Mouse (Mus musculus) embryonic facial prominence, embryonic 14.5 days (tissue): ENCODE measurements around the gene Acsbg2. TPM values are rescaled to one million over a fixed set of nuclear protein-coding genes. Genes with fewer than 3 reads are reported as not detected.

ENCODE experiments used
- ATAC-seq: fragments of 200-750 bp; cut with Nextera tagmentation; 2 replicates; pipeline ENCODE4 v1.8.0; 2017; ENCODE audit warnings: low read depth, moderate number of reproducible peaks, moderate TSS enrichment
- DNase-seq: peaks from one replicate; pipeline ENCODE4 v3.0.0-alpha.2; 2015; ENCODE audit warnings: low spot score
- H3K27ac ChIP-seq: fragments of 300-500 bp; sonication (generic); replicated peaks from 2 replicates; pipeline ENCODE4 v1.5.1; 2014; ENCODE audit warnings: low read depth, mild to moderate bottlenecking, low read length, moderate library complexity
- H3K27me3 ChIP-seq: fragments of 300-500 bp; sonication (generic); replicated peaks from 2 replicates; pipeline ENCODE4 v1.6.1; 2014; ENCODE audit warnings: low read length; ENCODE audit not compliant: control insufficient read depth, insufficient read depth
- H3K36me3 ChIP-seq: fragments of 300-500 bp; sonication (generic); 2 replicates; pipeline ENCODE4 v1.6.1; 2014; ENCODE audit warnings: low read length, mixed read lengths; ENCODE audit not compliant: control insufficient read depth, insufficient read depth
- H3K4me1 ChIP-seq: fragments of 300-500 bp; sonication (generic); 2 replicates; pipeline ENCODE4 v1.6.1; 2014; ENCODE audit warnings: antibody characterized with exemption, low read length; ENCODE audit not compliant: control insufficient read depth, insufficient read depth
- H3K4me2 ChIP-seq: fragments of 300-500 bp; sonication (generic); 2 replicates; pipeline ENCODE4 v1.6.1; 2014; ENCODE audit warnings: low read depth, mild to moderate bottlenecking, low read length, moderate library complexity, mixed read lengths
- H3K4me3 ChIP-seq: fragments of 300-500 bp; sonication (generic); 2 replicates; pipeline ENCODE4 v1.5.1; 2014; ENCODE audit warnings: low read depth, mild to moderate bottlenecking, low read length
- H3K9ac ChIP-seq: fragments of 300-500 bp; sonication (generic); 2 replicates; pipeline ENCODE4 v1.6.1; 2014; ENCODE audit warnings: low read depth, mild to moderate bottlenecking, low read length, moderate library complexity, mixed read lengths
- H3K9me3 ChIP-seq: fragments of 300-500 bp; sonication (generic); 2 replicates; pipeline ENCODE4 v1.6.1; 2016; ENCODE audit warnings: low read length; ENCODE audit not compliant: control insufficient read depth
- WGBS: fragments of 180-500 bp; shearing (Covaris S2); extraction: QIAGEN DNeasy Blood & Tissue Kit; methylation state at CpG from one replicate; pipeline ENCODE4 v1.1.7; 2014; 5-methylcytosine and 5-hydroxymethylcytosine counted together
- polyA plus RNA-seq: library from polyadenylated mRNA; unstranded; fragments of >200 nt; fragmentation: Nextera tagmentation; extraction: Ambion mirVana; gene quantifications from 2 replicates; pipeline ENCODE4 v1.2.1, GENCODE M21; 2014

Gene Acsbg2
- polyA plus RNA-seq, 1 experiment from 2014 or later, result not detected

- H3K9me3 ChIP-seq, result no peaks in the 10 kb centered on the region
- peak; percentile 92 for DNase-seq
- no peak overlapping the region for H3K9ac ChIP-seq
- no peak overlapping the region for H3K4me2 ChIP-seq
- no peak overlapping the region; the same call in 1 of the 2 replicates for H3K27ac ChIP-seq
- no peaks in the 10 kb centered on the region for H3K36me3 ChIP-seq
- no peaks in the 10 kb centered on the region for H3K27me3 ChIP-seq
- ATAC-seq, result peak; percentile 71; the same call in 1 of the 2 replicates
- H3K4me3 ChIP-seq, result no peak overlapping the region
- WGBS, result 15% methylated on average over 24 of the region's 24 CpGs
- peaks cover 9% of the 10 kb centered on the region; the same call in 1 of the 2 replicates for H3K4me1 ChIP-seq
Observed at GRCm38 (mm10) chr17:56814316-56815056, 59.8 kb downstream of the Acsbg2 start.

GRCm38 (mm10) chr17:56810245-56810644 lies 64.0 kb downstream of the Acsbg2 start:
- Histone ChIP-seq H3K4me3 (no peak overlapping the region), H3K36me3 (no peaks in the 10 kb centered on the region), H3K27ac (no peak overlapping the region), H3K9me3 (no peaks in the 10 kb centered on the region), H3K9ac (no peak overlapping the region), H3K4me2 (no peak overlapping the region), H3K27me3 (no peaks in the 10 kb centered on the region), H3K4me1 (peaks cover 9% of the 10 kb centered on the region; the same call in 1 of the 2 replicates)
- 14% methylated on average over 1 of the region's 3 CpGs for WGBS
- peak; percentile 73 for ATAC-seq
- DNase-seq, result peak; percentile 93

DNA sequence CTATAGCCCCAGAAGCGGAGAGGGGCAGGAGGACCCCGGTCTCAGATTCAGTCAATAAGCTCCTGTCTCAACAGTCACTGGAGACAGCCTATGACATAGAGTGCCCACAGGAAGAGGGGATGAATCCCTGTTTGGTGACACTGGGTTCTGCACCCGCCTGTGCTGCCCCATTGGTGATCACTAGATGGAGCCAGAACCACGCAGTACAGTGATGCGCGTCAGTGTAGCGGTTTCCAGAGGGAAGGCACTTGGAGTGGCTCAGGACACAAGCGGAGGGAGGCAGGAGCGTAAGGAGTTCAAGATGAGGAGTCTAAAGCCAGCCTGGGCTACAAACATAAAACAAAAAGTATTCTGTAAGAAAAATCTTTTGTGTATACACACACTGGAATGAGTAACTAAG lies 65.7 kb downstream of the Acsbg2 start:
- 9% methylated on average over 9 of the region's 9 CpGs for WGBS
- no peak overlapping the region for H3K27ac ChIP-seq
- no peak overlapping the region for H3K4me3 ChIP-seq
- H3K4me1 ChIP-seq, result peaks cover 9% of the 10 kb centered on the region; the same call in 1 of the 2 replicates
- peak; percentile 90 for ATAC-seq
- H3K27me3 ChIP-seq, result no peaks in the 10 kb centered on the region
- peak; percentile 80 for DNase-seq
- no peak overlapping the region for H3K9ac ChIP-seq
- no peaks in the 10 kb centered on the region for H3K36me3 ChIP-seq
- H3K9me3 ChIP-seq, result no peaks in the 10 kb centered on the region
- no peak overlapping the region for H3K4me2 ChIP-seq

- DNase-seq, result no peak
- peaks cover 9% of the 10 kb centered on the region; the same call in 1 of the 2 replicates for H3K4me1 ChIP-seq
- H3K27ac ChIP-seq, result no peak overlapping the region
- H3K4me3 ChIP-seq, result no peak overlapping the region
- no peaks in the 10 kb centered on the region for H3K27me3 ChIP-seq
- no peak for ATAC-seq
- no peaks in the 10 kb centered on the region for H3K9me3 ChIP-seq
- no peaks in the 10 kb centered on the region for H3K36me3 ChIP-seq
- 75% methylated on average over 1 of the region's 1 CpGs for WGBS
- H3K4me2 ChIP-seq, result no peak overlapping the region
- no peak overlapping the region for H3K9ac ChIP-seq
Observed at GRCm38 (mm10) chr17:56805784-56806183, 68.5 kb downstream of the Acsbg2 start.

DNA sequence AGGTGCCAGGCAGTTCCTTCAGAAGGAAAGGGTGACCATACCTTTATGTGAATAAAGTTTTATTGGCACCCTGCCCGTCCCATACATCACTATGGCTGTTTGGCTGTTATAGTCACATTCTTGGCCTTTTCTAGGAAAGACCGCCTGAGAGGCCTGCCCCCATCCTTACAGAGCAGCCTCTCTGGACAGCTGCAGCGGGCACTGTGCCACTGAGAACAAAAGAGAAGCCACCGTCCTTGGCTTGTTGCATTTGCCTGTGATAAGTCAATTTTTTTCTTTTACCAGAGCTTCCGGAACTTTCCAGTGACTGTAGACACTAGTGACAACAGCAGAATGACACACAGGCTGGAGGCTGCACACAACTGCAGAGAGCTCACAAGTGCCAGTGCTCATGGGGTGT lies 69.3 kb downstream of the Acsbg2 start:
- ATAC-seq (no peak), DNase-seq (no peak)
- H3K27me3 ChIP-seq, result no peaks in the 10 kb centered on the region
- H3K4me2 ChIP-seq, result no peak overlapping the region
- no peak overlapping the region for H3K9ac ChIP-seq
- H3K36me3 ChIP-seq, result no peaks in the 10 kb centered on the region
- 71% methylated on average over 5 of the region's 5 CpGs for WGBS
- peaks cover 2% of the 10 kb centered on the region; the same call in 1 of the 2 replicates for H3K4me1 ChIP-seq
- no peaks in the 10 kb centered on the region for H3K9me3 ChIP-seq
- no peak overlapping the region for H3K27ac ChIP-seq
- no peak overlapping the region for H3K4me3 ChIP-seq

GRCm38 (mm10) chr17:56802065-56802464 lies 72.2 kb downstream of the Acsbg2 start:
- H3K9ac ChIP-seq, result no peak overlapping the region
- H3K4me1 ChIP-seq, result no peaks in the 10 kb centered on the region
- no peak overlapping the region for H3K4me2 ChIP-seq
- no peak overlapping the region for H3K4me3 ChIP-seq
- no peaks in the 10 kb centered on the region for H3K36me3 ChIP-seq
- no peak overlapping the region for H3K27ac ChIP-seq
- WGBS, result 62% methylated on average over 8 of the region's 8 CpGs
- DNase-seq (no peak), ATAC-seq (no peak)
- no peaks in the 10 kb centered on the region for H3K27me3 ChIP-seq
- no peaks in the 10 kb centered on the region for H3K9me3 ChIP-seq

DNA sequence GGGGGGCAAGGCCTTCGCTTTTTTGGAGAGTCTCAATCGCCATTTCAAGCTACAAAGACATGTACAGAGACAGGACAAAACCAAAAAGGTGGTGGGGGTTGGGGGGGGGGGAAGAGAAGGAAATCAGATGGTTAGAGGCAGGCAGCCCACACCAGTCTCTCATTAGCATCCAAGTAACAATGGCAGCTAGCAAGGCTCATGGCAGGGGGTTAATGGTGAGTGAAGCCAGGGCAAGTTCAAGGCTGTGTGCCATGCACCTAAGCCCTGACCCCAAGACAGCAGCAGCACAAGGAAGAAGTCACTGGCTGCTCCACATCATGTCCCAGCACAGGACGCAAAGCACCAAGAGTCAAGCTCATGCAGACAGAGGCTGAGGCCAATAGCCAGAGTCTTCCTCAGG lies 75.0 kb downstream of the Acsbg2 start:
- Histone ChIP-seq H3K4me2 (no peak overlapping the region), H3K9me3 (no peaks in the 10 kb centered on the region), H3K36me3 (no peaks in the 10 kb centered on the region), H3K27ac (no peak overlapping the region), H3K27me3 (no peaks in the 10 kb centered on the region), H3K4me3 (no peak overlapping the region), H3K9ac (no peak overlapping the region), H3K4me1 (no peaks in the 10 kb centered on the region)
- ATAC-seq (no peak), DNase-seq (no peak)
- 75% methylated on average over 3 of the region's 3 CpGs for WGBS

GRCm38 (mm10) chr17:56793614-56794319 lies 80.5 kb downstream of the Acsbg2 start:
- no peaks in the 10 kb centered on the region for H3K4me1 ChIP-seq
- H3K9ac ChIP-seq, result no peak overlapping the region
- H3K4me2 ChIP-seq, result no peak overlapping the region
- no peaks in the 10 kb centered on the region for H3K9me3 ChIP-seq
- no peak overlapping the region for H3K4me3 ChIP-seq
- no peaks in the 10 kb centered on the region for H3K36me3 ChIP-seq
- WGBS, result 65% methylated on average over 6 of the region's 6 CpGs
- H3K27me3 ChIP-seq, result no peaks in the 10 kb centered on the region
- no peak for DNase-seq
- no peak for ATAC-seq
- no peak overlapping the region for H3K27ac ChIP-seq
